Mouse (Mus musculus) liver, embryonic 14.5 days (tissue): ENCODE results near the gene Itpripl1. TPM values are rescaled to one million over a fixed set of nuclear protein-coding genes. Genes with fewer than 3 reads are reported as not detected.
"Not testable (repeated sequence)": the region's sequence is repeated elsewhere in the genome, so short reads cannot be mapped to it uniquely, and the experiment has no call there.

Source experiments
- ATAC-seq: fragments of 200-750 bp; cut with Nextera tagmentation; 2 replicates; pipeline ENCODE4 v1.8.0; 2017; ENCODE audit warnings: moderate number of reproducible peaks, mild to moderate bottlenecking, moderate library complexity; ENCODE audit not compliant: insufficient read depth
- DNase-seq, 3 experiments: peaks; one replicate each; pipeline ENCODE4 v3.0.0-alpha.2; 2012 to 2013; ENCODE audit warnings: low read depth in 3 of 3, low spot score in 3 of 3
- H3K27ac ChIP-seq: fragments of 300-500 bp; sonication (generic); 2 replicates; pipeline ENCODE4 v1.5.1; 2014; ENCODE audit warnings: moderate library complexity, mild to moderate bottlenecking, control low read depth, inconsistent platforms
- H3K27me3 ChIP-seq: fragments of 300-500 bp; sonication (generic); 2 replicates; pipeline ENCODE4 v1.6.1; 2014; ENCODE audit warnings: mild to moderate bottlenecking, low read length, moderate library complexity; ENCODE audit not compliant: control insufficient read depth, insufficient read depth
- H3K36me3 ChIP-seq: fragments of 300-500 bp; sonication (generic); replicated peaks from 2 replicates; pipeline ENCODE4 v1.6.1; 2014; ENCODE audit warnings: low read depth; ENCODE audit not compliant: control insufficient read depth, insufficient read depth
- H3K4me1 ChIP-seq, 2 experiments: fragments of 200-500 bp in 1 of 2; fragments of 300-500 bp in 1 of 2; sonication (generic) in 1 of 2; replicated peaks; 2 replicates each; pipeline ENCODE4 v1.6.1; 2012 to 2014; ENCODE audit warnings: antibody characterized with exemption in 1 of 2, inconsistent platforms in 1 of 2, low read length in 1 of 2; ENCODE audit not compliant: control insufficient read depth in 2 of 2, insufficient read depth in 2 of 2
- H3K4me2 ChIP-seq: fragments of 300-500 bp; sonication (generic); 2 replicates; pipeline ENCODE4 v1.6.1; 2014; ENCODE audit warnings: low read depth, mild to moderate bottlenecking, control low read depth, moderate library complexity
- H3K4me3 ChIP-seq, 2 experiments: fragments of 200-500 bp in 1 of 2; fragments of 300-500 bp in 1 of 2; sonication (generic) in 1 of 2; 2 replicates each; pipeline ENCODE4 v1.5.1; 2012 to 2014; ENCODE audit warnings: low read depth in 2 of 2, low read length in 2 of 2, mild to moderate bottlenecking in 2 of 2, control low read depth in 1 of 2, inconsistent platforms in 1 of 2, moderate library complexity in 1 of 2; ENCODE audit not compliant: insufficient read depth in 1 of 2
- H3K9ac ChIP-seq: fragments of 300-500 bp; sonication (generic); replicated peaks from 2 replicates; pipeline ENCODE4 v1.6.1; 2014; ENCODE audit warnings: mild to moderate bottlenecking, control low read depth, moderate library complexity
- H3K9me3 ChIP-seq: fragments of 300-500 bp; sonication (generic); 2 replicates; pipeline ENCODE4 v1.6.1; 2016; ENCODE audit warnings: low read length, mixed read lengths; ENCODE audit not compliant: control insufficient read depth
- CTCF ChIP-seq: IDR thresholded peaks from 2 replicates; pipeline ENCODE4 v1.5.1; 2016; ENCODE audit warnings: antibody characterized with exemption, low read depth, control low read depth
- EP300 ChIP-seq: IDR thresholded peaks from 2 replicates; pipeline ENCODE4 v1.6.1; 2016; ENCODE audit warnings: antibody characterized with exemption, low read depth
- WGBS: fragments of 180-500 bp; shearing (Covaris S2); extraction: QIAGEN DNeasy Blood & Tissue Kit; methylation state at CpG from one replicate; pipeline ENCODE4 v1.1.7; 2014; ENCODE audit not compliant: insufficient replicate concordance; 5-methylcytosine and 5-hydroxymethylcytosine counted together
- polyA plus RNA-seq, 2 experiments: library from polyadenylated mRNA; depleted of rRNA in 1 of 2; stranded (reverse) in 1 of 2; unstranded in 1 of 2; fragments of >200 nt; fragmentation: Nextera tagmentation in 1 of 2; extraction: Ambion mirVana in 1 of 2; gene quantifications; 2 replicates each; pipeline versions ENCODE4 v1.2.1 to v1.2.3; 2012 to 2014

The Itpripl1 gene
- polyA plus RNA-seq, 2 experiments, result 8.0 to 17.7 TPM

GRCm38 (mm10) chr2:127139094-127139493 is 4.1 kb downstream of the Itpripl1 start:
- DNase-seq (no peak), ATAC-seq (no peak)
- H3K4me1 ChIP-seq, result peaks cover 21 to 23% of the 10 kb centered on the region in 2 experiments
- no peak overlapping the region for H3K4me2 ChIP-seq
- no peaks in the 10 kb centered on the region for H3K9me3 ChIP-seq
- H3K27ac ChIP-seq, result no peak overlapping the region
- H3K36me3 ChIP-seq, result peaks cover 23% of the 10 kb centered on the region
- 79% methylated on average over 8 of the region's 8 CpGs for WGBS
- TF ChIP-seq EP300 (no peak), CTCF (no peak)
- H3K27me3 ChIP-seq, result no peaks in the 10 kb centered on the region
- no peak overlapping the region for H3K9ac ChIP-seq
- no peak overlapping the region for H3K4me3 ChIP-seq

GRCm38 (mm10) chr2:127138449-127138848 is 4.8 kb downstream of the Itpripl1 start:
- Histone ChIP-seq H3K27me3 (no peaks in the 10 kb centered on the region), H3K27ac (no peak overlapping the region), H3K9me3 (no peaks in the 10 kb centered on the region), H3K4me2 (no peak overlapping the region), H3K4me3 (no peak overlapping the region), H3K9ac (no peak overlapping the region), H3K4me1 (peaks cover 15 to 16% of the 10 kb centered on the region in 2 experiments), H3K36me3 (peaks cover 23% of the 10 kb centered on the region)
- ATAC-seq (no peak), DNase-seq (no peak)
- TF ChIP-seq EP300 (no peak), CTCF (no peak)
- WGBS, result 78% methylated on average over 4 of the region's 4 CpGs

GRCm38 (mm10) chr2:127137838-127138420 is 5.3 kb downstream of the Itpripl1 start:
- Histone ChIP-seq H3K27ac (no peak overlapping the region), H3K4me1 (peaks cover 14 to 16% of the 10 kb centered on the region in 2 experiments), H3K27me3 (no peaks in the 10 kb centered on the region), H3K4me3 (no peak overlapping the region), H3K9me3 (no peaks in the 10 kb centered on the region), H3K36me3 (peaks cover 23% of the 10 kb centered on the region), H3K9ac (no peak overlapping the region), H3K4me2 (no peak overlapping the region)
- TF ChIP-seq EP300 (no peak), CTCF (no peak)
- ATAC-seq, result no peak
- WGBS, result 82% methylated on average over 10 of the region's 10 CpGs
- no peak for DNase-seq

GRCm38 (mm10) chr2:127136979-127137378 is 6.3 kb downstream of the Itpripl1 start:
- H3K9ac ChIP-seq, result no peak overlapping the region

GRCm38 (mm10) chr2:127135255-127135654 is 8.0 kb downstream of the Itpripl1 start:
- H3K4me3 ChIP-seq, H3K27ac ChIP-seq, H3K4me2 ChIP-seq, H3K9ac ChIP-seq, H3K9me3 ChIP-seq, H3K27me3 ChIP-seq, DNase-seq, ATAC-seq: not testable (repeated sequence)
- H3K36me3 ChIP-seq, result peaks cover 11% of the 10 kb centered on the region
- TF ChIP-seq CTCF, result peak; percentile 48; the same call in 1 of the 2 replicates
- H3K4me1 ChIP-seq, result peaks cover 16 to 20% of the 10 kb centered on the region in 2 experiments
- WGBS, result 22% methylated on average over 2 of the region's 3 CpGs

More at GRCm38 (mm10) chr2:127136979-127137378, 6.3 kb downstream of the Itpripl1 start:
- ATAC-seq (no peak), DNase-seq (peak in 1 of 3 experiments; percentile 15)
- Histone ChIP-seq H3K4me1 (peaks cover 17 to 18% of the 10 kb centered on the region in 2 experiments), H3K27me3 (no peaks in the 10 kb centered on the region), H3K9me3 (no peaks in the 10 kb centered on the region), H3K4me3 (no peak overlapping the region), H3K36me3 (peaks cover 23% of the 10 kb centered on the region), H3K4me2 (no peak overlapping the region; the same call in 1 of the 2 replicates), H3K27ac (no peak overlapping the region)
- TF ChIP-seq EP300 (no peak), CTCF (no peak)
- whole genome bisulfite sequencing, result 12% methylated on average over 5 of the region's 5 CpGs
